Mouse (Mus musculus): ENCODE data around the gene Ccdc181.

GRCm38 (mm10) chr1:164275455-164275954 lies at the start of gene Ccdc181:
- TF ChIP-seq CTCF (IDR thresholded peaks at IDR 0.05; ENCODE audit: insufficient read depth, low read depth, low read length) (no peak), POLR2A (IDR thresholded peaks at IDR 0.05; ENCODE audit: insufficient read depth, low read depth, low read length) (peak; percentile 86)
